Mouse (Mus musculus) small intestine, adult 2 months (tissue): ENCODE data around the gene Spaca7.

ENCODE experiments used
- CTCF ChIP-seq: fragments of 200-500 bp; IDR thresholded peaks from 2 replicates; pipeline ENCODE4 v1.5.1; 2012; ENCODE audit warnings: low read depth, mild to moderate bottlenecking, control low read depth, inconsistent platforms, low read length, moderate library complexity, mixed read lengths; ENCODE audit not compliant: insufficient replicate concordance, insufficient read length; ENCODE audit errors: extremely low read depth
- POLR2A ChIP-seq: fragments of 200-500 bp; IDR thresholded peaks from 2 replicates; pipeline ENCODE4 v1.6.1; 2012; ENCODE audit warnings: low read depth, mild to moderate bottlenecking, control low read depth, inconsistent platforms, low read length, moderate library complexity

- TF ChIP-seq CTCF (no peak), POLR2A (no peak)
These were observed 72.1 kb downstream of the Spaca7 start for GRCm38 (mm10) chr8:12644894-12645293.
